Mouse (Mus musculus): ENCODE results near the gene Fkbp9. TPM values are rescaled to one million over a fixed set of nuclear protein-coding genes. Genes with fewer than 3 reads are reported as not detected.

Gene Fkbp9
- total RNA-seq, 2 experiments from 2014 or later: 26.7 to 29.0 TPM

DNA sequence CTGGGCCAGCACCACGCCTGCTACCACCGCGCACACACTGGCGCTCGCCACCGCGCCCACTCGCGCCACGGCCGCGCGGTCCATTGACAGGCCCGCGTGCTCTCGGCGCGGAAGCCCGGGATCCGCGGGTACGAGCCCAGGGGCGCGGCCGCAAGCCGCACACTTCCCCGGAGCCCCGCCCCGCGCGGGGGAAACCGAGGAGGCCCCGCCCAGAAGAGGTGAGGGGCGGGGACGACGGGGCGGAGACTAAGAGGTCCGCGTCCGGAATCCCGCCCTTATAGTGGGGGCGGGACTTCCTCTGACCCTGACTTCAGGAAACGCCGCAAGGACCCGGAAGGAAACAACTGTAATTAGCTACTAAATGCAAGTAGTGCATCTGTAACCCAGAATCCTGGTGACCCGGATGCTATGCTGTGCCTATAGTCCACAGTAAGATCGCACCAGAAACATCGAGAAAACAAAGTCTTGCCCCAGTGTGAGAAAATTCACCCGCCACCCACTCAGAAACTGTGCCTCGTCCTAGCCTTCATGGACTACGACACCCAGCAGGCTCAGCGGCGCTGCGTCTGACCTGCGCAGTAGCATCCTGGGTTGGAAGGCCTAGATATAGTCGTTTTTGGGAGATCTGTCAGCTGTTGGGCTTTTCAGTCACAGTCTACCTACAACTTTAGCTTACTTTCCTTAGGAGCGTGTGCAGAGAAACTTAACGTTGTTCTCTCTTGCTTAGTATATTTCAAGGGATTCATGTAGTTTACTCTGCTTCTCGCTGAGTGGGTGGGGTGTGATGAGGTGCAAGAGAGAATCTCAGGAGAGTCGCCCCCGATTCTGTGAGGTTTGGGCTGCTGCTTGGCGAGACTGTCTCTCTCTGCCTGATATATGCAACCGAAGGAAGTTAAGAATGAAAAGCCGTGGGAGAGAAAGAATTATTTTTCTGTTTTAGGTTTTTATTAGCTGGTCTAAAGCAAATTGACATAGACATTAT, 92.2 kb downstream of the Fkbp9 start, which contains the start of the genes Nt5c3 and Vmn1r4:
Gene Nt5c3, minus strand, starts transcription at position 207 of the 982 bp plus-strand sequence.
Gene Vmn1r4, plus strand, starts transcription at position 290 of the 982 bp plus-strand sequence.
- intact Hi-C loops (cut with DNase I): loop anchor here (5.0 to 10.0 kb wide), 3 partner anchors 127 to 771 kb away; partner anchors contain the start of genes Kbtbd2, Ppm1k and Pyurf
- peak; percentile 92 to 93 for DNase-seq (ENCODE audit: low spot score in 2 of 2)

Other genes starting within 250 kb of the Fkbp9 start
- gene Lsm5, start 127.3 kb upstream of the Fkbp9 start, total RNA-seq (2021): 10 to 100 TPM; 13.2 to 14.0 TPM
- 10 to 100 TPM; 42.1 to 48.9 TPM for gene Avl9, start 117.2 kb upstream of the Fkbp9 start, total RNA-seq (2021)
- gene Kbtbd2, start 34.2 kb upstream of the Fkbp9 start, total RNA-seq (2021): 10 to 100 TPM; 54.7 to 58.6 TPM
- 10 to 100 TPM; 52.3 to 52.9 TPM for gene Nt5c3, start 91.9 kb downstream of the Fkbp9 start, total RNA-seq (2021)
- gene Vmn1r4, start 92.0 kb downstream of the Fkbp9 start, total RNA-seq (2021): under 1 TPM; 0.15 to 0.57 TPM
- not detected for gene Vmn1r5, start 138.2 kb downstream of the Fkbp9 start, total RNA-seq (2021)
- gene Vmn1r6, start 165.2 kb downstream of the Fkbp9 start, total RNA-seq (2021): not detected
- gene Vmn1r7, start 193.3 kb downstream of the Fkbp9 start, total RNA-seq (2021): not detected
- not detected for gene Vmn1r8, start 200.2 kb downstream of the Fkbp9 start, total RNA-seq (2021)
- not detected for gene Vmn1r9, start 234.7 kb downstream of the Fkbp9 start, total RNA-seq (2021)